Mouse (Mus musculus) hindbrain, embryonic 16.5 days (tissue): ENCODE results near the gene Ciapin1. TPM values are rescaled to one million over a fixed set of nuclear protein-coding genes. Genes with fewer than 3 reads are reported as not detected.

Experiments
- ATAC-seq: fragments of 200-750 bp; cut with Nextera tagmentation; 2 replicates; pipeline ENCODE4 v1.8.0; 2017; ENCODE audit warnings: moderate TSS enrichment, moderate library complexity
- H3K27ac ChIP-seq: fragments of 300-500 bp; sonication (generic); 2 replicates; pipeline ENCODE4 v1.5.1; 2014; ENCODE audit warnings: low read depth, mild to moderate bottlenecking, control low read depth, low read length, moderate library complexity
- H3K27me3 ChIP-seq: fragments of 300-500 bp; sonication (generic); replicated peaks from 2 replicates; pipeline ENCODE4 v1.6.1; 2014; ENCODE audit warnings: low read length; ENCODE audit not compliant: control insufficient read depth, insufficient read depth
- H3K36me3 ChIP-seq: fragments of 300-500 bp; sonication (generic); 2 replicates; pipeline ENCODE4 v1.6.1; 2014; ENCODE audit warnings: mild to moderate bottlenecking, low read length, moderate library complexity, mixed read lengths; ENCODE audit not compliant: control insufficient read depth, insufficient read depth
- H3K4me1 ChIP-seq: fragments of 300-500 bp; sonication (generic); 2 replicates; pipeline ENCODE4 v1.6.1; 2014; ENCODE audit warnings: low read depth, low read length; ENCODE audit not compliant: control insufficient read depth, insufficient read depth
- H3K4me2 ChIP-seq: fragments of 300-500 bp; sonication (generic); 2 replicates; pipeline ENCODE4 v1.6.1; 2014; ENCODE audit warnings: mild to moderate bottlenecking, low read length, control low read depth, moderate library complexity
- H3K4me3 ChIP-seq: fragments of 300-500 bp; sonication (generic); 2 replicates; pipeline ENCODE4 v1.5.1; 2014; ENCODE audit warnings: mild to moderate bottlenecking, low read length, control low read depth, moderate library complexity
- H3K9ac ChIP-seq: fragments of 300-500 bp; sonication (generic); 2 replicates; pipeline ENCODE4 v1.6.1; 2014; ENCODE audit warnings: low read depth, mild to moderate bottlenecking, control low read depth, low read length, moderate library complexity
- H3K9me3 ChIP-seq: fragments of 300-500 bp; sonication (generic); 2 replicates; pipeline ENCODE4 v1.6.1; 2014; ENCODE audit warnings: mild to moderate bottlenecking, low read length, moderate library complexity; ENCODE audit not compliant: control insufficient read depth
- WGBS: fragments of 180-500 bp; shearing (Covaris S2); extraction: QIAGEN DNeasy Blood & Tissue Kit; methylation state at CpG from one replicate; pipeline ENCODE4 v1.1.7; 2014; 5-methylcytosine and 5-hydroxymethylcytosine counted together
- polyA plus RNA-seq: library from polyadenylated mRNA; unstranded; fragments of >200 nt; fragmentation: Nextera tagmentation; extraction: Ambion mirVana; gene quantifications from 2 replicates; pipeline ENCODE4 v1.2.1, GENCODE M21; 2015

Ciapin1 gene
- polyA plus RNA-seq, 1 experiment from 2014 or later = 191 TPM

GRCm38 (mm10) chr8:94789256-94789955 is 48.8 kb downstream of the Ciapin1 start:
- 58% methylated on average over 10 of the region's 10 CpGs for WGBS
- no peaks in the 10 kb centered on the region for H3K9me3 ChIP-seq
- no peak overlapping the region for H3K4me3 ChIP-seq
- no peaks in the 10 kb centered on the region for H3K4me1 ChIP-seq
- ATAC-seq = no peak
- no peak overlapping the region for H3K9ac ChIP-seq
- H3K36me3 ChIP-seq = no peaks in the 10 kb centered on the region
- no peak overlapping the region for H3K27ac ChIP-seq
- H3K4me2 ChIP-seq = no peak overlapping the region
- no peaks in the 10 kb centered on the region for H3K27me3 ChIP-seq

- Histone ChIP-seq H3K4me2 (no peak overlapping the region), H3K27ac (no peak overlapping the region), H3K4me3 (no peak overlapping the region), H3K36me3 (no peaks in the 10 kb centered on the region), H3K9ac (no peak overlapping the region), H3K9me3 (no peaks in the 10 kb centered on the region), H3K27me3 (no peaks in the 10 kb centered on the region), H3K4me1 (no peaks in the 10 kb centered on the region)
- ATAC-seq = peak; percentile 40; the same call in 1 of the 2 replicates
- 65% methylated on average over 15 of the region's 15 CpGs for WGBS
These were observed 50.3 kb downstream of the Ciapin1 start for GRCm38 (mm10) chr8:94787524-94788501.

- Histone ChIP-seq H3K36me3 (no peaks in the 10 kb centered on the region), H3K27ac (no peak overlapping the region), H3K27me3 (no peaks in the 10 kb centered on the region), H3K4me3 (no peak overlapping the region), H3K4me1 (no peaks in the 10 kb centered on the region; the same call in 1 of the 2 replicates), H3K4me2 (no peak overlapping the region), H3K9me3 (no peaks in the 10 kb centered on the region), H3K9ac (no peak overlapping the region)
- ATAC-seq = no peak
- 74% methylated on average over 6 of the region's 6 CpGs for WGBS
These were observed 52.1 kb downstream of the Ciapin1 start for GRCm38 (mm10) chr8:94785995-94786595.

- no peak overlapping the region for H3K4me2 ChIP-seq
- no peak overlapping the region for H3K27ac ChIP-seq
- no peaks in the 10 kb centered on the region for H3K27me3 ChIP-seq
- H3K36me3 ChIP-seq = no peaks in the 10 kb centered on the region
- H3K4me3 ChIP-seq = no peak overlapping the region
- no peaks in the 10 kb centered on the region for H3K9me3 ChIP-seq
- 77% methylated on average over 12 of the region's 12 CpGs for WGBS
- H3K4me1 ChIP-seq = no peaks in the 10 kb centered on the region; the same call in 1 of the 2 replicates
- no peak for ATAC-seq
- no peak overlapping the region for H3K9ac ChIP-seq
These were observed 52.7 kb downstream of the Ciapin1 start for GRCm38 (mm10) chr8:94785247-94785985.

GRCm38 (mm10) chr8:94783890-94784289 is 54.3 kb downstream of the Ciapin1 start:
- Histone ChIP-seq H3K4me1 (no peaks in the 10 kb centered on the region; the same call in 1 of the 2 replicates), H3K27ac (no peak overlapping the region), H3K4me2 (no peak overlapping the region), H3K4me3 (no peak overlapping the region), H3K9ac (no peak overlapping the region), H3K27me3 (no peaks in the 10 kb centered on the region), H3K9me3 (no peaks in the 10 kb centered on the region), H3K36me3 (no peaks in the 10 kb centered on the region; the same call in 1 of the 2 replicates)
- no peak for ATAC-seq
- 81% methylated on average over 4 of the region's 4 CpGs for WGBS

GRCm38 (mm10) chr8:94781838-94782235 is 56.3 kb downstream of the Ciapin1 start:
- no peak overlapping the region for H3K9ac ChIP-seq
- H3K36me3 ChIP-seq = no peaks in the 10 kb centered on the region; the same call in 1 of the 2 replicates
- H3K27ac ChIP-seq = no peak overlapping the region
- WGBS = 14% methylated on average over 11 of the region's 11 CpGs
- H3K9me3 ChIP-seq = no peaks in the 10 kb centered on the region
- ATAC-seq = no peak
- H3K4me2 ChIP-seq = no peak overlapping the region
- peaks cover 4% of the 10 kb centered on the region for H3K4me1 ChIP-seq
- no peak overlapping the region for H3K4me3 ChIP-seq
- no peaks in the 10 kb centered on the region for H3K27me3 ChIP-seq

GRCm38 (mm10) chr8:94781155-94781837 is 56.9 kb downstream of the Ciapin1 start:
- Histone ChIP-seq H3K4me2 (no peak overlapping the region), H3K36me3 (no peaks in the 10 kb centered on the region; the same call in 1 of the 2 replicates), H3K27me3 (no peaks in the 10 kb centered on the region), H3K27ac (no peak overlapping the region), H3K4me1 (peaks cover 4% of the 10 kb centered on the region), H3K9me3 (no peaks in the 10 kb centered on the region), H3K4me3 (no peak overlapping the region), H3K9ac (no peak overlapping the region)
- 67% methylated on average over 7 of the region's 7 CpGs for WGBS
- ATAC-seq = no peak

GRCm38 (mm10) chr8:94780491-94781154 is 57.5 kb downstream of the Ciapin1 start:
- 87% methylated on average over 21 of the region's 21 CpGs for WGBS
- Histone ChIP-seq H3K27me3 (no peaks in the 10 kb centered on the region), H3K36me3 (no peaks in the 10 kb centered on the region; the same call in 1 of the 2 replicates), H3K4me2 (no peak overlapping the region), H3K4me3 (no peak overlapping the region), H3K4me1 (peaks cover 4% of the 10 kb centered on the region), H3K9ac (no peak overlapping the region), H3K27ac (no peak overlapping the region), H3K9me3 (no peaks in the 10 kb centered on the region)
- no peak for ATAC-seq
